Mouse (Mus musculus) right cerebral cortex, adult 18-20 months (tissue): ENCODE data around the gene Mypn.

ENCODE experiments used
- DNase-seq: peaks from one replicate; pipeline ENCODE4 v3.0.0; 2022; ENCODE audit warnings: mixed read lengths

Gene Mypn

DNA sequence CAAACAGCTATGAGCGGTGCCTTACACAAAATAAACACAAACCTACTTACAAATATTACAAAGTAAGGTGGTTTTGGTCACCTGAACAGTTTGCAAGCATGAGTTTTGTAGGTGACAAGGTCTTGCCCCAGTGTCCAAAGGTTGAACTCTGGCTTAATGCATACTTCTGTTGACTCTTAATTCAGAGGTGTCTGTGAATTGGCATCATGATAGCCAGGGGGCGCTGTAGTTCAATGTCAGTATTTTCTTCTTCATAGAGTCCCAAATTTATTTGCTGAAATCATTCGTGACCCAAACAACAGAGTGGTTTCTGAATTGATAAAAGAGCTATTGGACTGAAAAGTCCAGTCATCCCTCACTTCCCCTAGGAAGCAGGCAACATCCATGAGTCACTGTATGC is 50.2 kb downstream of the Mypn start:
- DNase-seq: peak; percentile 68

DNA sequence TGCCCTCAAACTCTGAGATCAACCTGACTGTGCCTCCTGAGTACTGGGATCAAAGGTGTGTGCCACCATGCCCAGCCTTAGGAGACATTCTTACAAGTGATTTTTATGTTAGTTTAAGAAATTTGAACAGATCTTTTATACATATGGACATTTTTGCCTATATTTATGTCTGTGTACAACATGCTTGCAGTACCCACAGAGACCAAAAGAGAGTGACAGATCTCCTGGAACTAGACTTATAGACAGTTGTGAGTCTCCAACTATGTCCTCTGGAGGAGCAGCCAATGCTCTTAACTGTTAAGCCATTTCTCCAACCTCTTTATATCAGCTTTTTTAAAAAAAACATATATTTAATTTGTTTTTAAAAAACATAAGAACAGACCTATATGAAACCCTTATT is 51.4 kb downstream of the Mypn start:
- DNase-seq: no peak

GRCm38 (mm10) chr10:63142660-63143059 is 61.1 kb downstream of the Mypn start:
- DNase-seq: no peak

GRCm38 (mm10) chr10:63136436-63136835 is 67.3 kb downstream of the Mypn start:
- DNase-seq: no peak

DNA sequence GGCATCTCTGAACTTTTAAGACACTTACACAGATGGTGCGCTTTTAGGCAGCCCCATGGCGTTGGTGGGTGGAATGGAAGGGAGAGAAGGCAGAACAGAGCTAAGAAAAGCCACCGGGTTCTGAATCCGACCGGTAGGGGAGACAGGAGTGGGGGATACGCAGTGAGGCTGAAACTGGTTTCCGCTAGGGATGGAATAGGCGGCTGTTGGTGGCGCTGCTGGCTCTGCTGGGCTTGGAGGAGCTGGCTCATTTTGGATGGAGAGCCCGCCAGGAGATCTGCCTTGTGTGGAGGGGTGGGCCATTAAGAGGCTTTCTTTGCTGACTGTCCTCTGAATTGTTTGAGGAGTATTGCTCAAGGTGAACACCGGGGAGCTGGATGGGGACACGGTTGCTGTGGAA is 68.1 kb downstream of the Mypn start:
- no peak for DNase-seq

- DNase-seq: no peak
Observed at GRCm38 (mm10) chr10:63133326-63133725, 70.4 kb downstream of the Mypn start.

DNA sequence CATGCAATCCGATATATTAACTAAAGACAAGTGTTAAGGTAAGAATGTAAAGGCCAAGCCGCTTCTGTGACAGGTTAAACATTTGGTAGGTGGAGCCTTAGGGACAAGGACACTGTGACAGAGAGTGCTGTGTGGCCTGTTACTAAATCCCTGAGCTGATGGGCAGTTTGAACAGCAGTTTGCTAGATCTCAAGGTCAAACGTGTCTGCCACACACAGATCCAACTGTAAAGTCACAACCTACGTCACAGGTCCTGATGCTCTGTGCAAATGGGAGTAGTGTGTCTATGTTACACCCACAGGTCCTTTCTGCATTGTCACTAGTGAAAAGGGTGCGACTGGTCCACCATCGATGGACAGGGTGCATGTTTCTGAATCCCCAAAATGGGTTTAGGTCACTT is 71.4 kb downstream of the Mypn start:
- no peak for DNase-seq

GRCm38 (mm10) chr10:63130500-63130899 is 73.3 kb downstream of the Mypn start:
- no peak for DNase-seq

- DNase-seq: peak; percentile 75
Observed at GRCm38 (mm10) chr10:63128256-63128655, 75.5 kb downstream of the Mypn start.

DNA sequence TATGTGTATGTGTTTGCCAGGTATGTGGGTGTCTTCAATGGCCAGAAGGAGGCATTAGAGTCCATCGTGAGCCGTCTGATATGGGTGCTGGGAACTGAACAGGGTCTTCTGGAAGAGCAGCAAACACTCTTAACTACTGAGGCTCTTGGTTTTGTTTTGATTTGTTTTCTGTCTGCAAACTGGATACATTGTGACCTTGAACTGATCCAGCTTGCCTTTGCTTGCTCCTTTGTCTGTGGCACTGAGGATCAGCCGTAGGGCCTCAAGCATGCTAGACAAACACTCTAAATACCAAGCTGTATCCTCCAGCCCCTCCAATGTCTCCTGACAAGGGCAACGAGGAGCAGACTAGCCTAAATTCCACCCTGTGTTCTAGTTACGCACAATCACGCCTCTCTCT is 76.6 kb downstream of the Mypn start:
- DNase-seq: no peak

- DNase-seq: no peak
Observed at GRCm38 (mm10) chr10:63126116-63126515, 77.6 kb downstream of the Mypn start.

- no peak for DNase-seq
Observed at GRCm38 (mm10) chr10:63125343-63125742, 78.4 kb downstream of the Mypn start.

DNA sequence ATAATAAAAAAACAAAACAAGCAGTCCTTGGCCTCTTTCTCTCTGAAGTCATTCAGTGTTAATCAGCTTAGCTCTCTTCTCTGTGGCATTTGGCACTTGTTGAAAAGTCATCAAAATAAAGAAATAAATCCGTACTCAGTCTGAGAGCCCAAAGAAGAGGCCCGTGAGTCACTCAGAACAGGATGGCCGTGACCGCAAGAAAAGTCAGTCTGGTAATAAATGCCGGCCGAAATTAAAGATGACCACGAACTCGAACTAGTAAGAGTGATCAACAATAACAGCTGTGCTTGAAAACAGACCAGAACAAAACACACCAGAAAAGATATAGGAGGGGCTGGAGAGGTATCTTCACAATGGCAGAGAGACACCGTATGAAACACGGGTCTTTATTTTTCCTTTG is 79.7 kb downstream of the Mypn start:
- DNase-seq: no peak

GRCm38 (mm10) chr10:63123141-63123540 is 80.6 kb downstream of the Mypn start:
- DNase-seq: no peak

GRCm38 (mm10) chr10:63122516-63122915 is 81.2 kb downstream of the Mypn start:
- peak; percentile 65 for DNase-seq

GRCm38 (mm10) chr10:63121961-63122360 is 81.8 kb downstream of the Mypn start:
- no peak for DNase-seq

GRCm38 (mm10) chr10:63119916-63120315 is 83.8 kb downstream of the Mypn start:
- no peak for DNase-seq

- DNase-seq: no peak
Observed at GRCm38 (mm10) chr10:63117583-63117982, 86.2 kb downstream of the Mypn start.

DNA sequence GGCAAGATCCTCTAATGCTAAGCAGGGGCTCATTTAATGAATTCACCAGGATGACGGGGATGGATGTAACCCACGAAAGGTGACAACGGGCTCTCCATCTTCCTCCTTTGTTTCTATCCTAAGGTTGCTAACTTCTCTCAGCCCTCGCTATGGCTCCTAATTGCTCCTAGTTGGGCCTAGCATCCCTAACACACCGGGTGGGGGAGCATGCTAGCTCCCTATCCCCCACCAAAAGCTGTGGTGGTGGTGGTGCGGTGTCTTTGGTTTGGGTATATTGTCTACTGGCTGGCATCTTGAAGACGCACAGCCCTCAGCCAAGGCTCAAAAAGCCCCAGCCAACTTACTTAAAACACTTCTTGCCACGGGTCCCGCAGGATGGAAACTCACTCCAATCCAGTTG is 87.4 kb downstream of the Mypn start:
- no peak for DNase-seq

- DNase-seq: no peak
Observed at GRCm38 (mm10) chr10:63115881-63116280, 87.9 kb downstream of the Mypn start.

DNA sequence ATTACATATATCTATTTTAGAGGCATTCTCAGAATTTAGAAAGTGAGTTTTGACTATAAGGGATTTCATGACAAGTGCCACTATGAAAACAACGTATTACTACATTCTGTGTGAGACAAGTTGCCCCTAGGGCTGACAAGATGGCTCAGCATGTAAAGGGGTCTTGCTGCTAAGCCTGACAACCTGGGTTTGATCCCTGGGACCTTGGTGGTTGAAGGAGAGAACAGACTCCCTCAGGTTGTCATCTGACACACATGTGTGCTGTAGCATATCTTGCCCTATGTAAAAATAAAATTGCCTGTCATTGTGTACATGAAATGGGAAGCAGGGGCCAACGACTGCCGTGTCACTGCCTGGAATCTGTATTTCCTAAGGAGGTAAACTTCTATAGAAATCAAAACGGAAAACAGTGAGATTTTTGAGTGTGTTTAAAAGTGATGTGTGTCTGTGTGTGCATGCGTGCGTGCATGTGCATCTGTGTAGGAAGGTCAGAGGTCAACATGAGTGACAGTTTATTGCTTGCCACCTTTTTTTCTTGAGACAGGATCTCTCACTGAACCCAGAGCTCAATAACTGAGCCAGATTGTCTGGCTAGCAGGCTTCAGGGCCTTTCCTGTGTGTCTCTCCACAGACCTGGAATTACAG is 89.9 kb downstream of the Mypn start:
- DNase-seq: no peak

DNA sequence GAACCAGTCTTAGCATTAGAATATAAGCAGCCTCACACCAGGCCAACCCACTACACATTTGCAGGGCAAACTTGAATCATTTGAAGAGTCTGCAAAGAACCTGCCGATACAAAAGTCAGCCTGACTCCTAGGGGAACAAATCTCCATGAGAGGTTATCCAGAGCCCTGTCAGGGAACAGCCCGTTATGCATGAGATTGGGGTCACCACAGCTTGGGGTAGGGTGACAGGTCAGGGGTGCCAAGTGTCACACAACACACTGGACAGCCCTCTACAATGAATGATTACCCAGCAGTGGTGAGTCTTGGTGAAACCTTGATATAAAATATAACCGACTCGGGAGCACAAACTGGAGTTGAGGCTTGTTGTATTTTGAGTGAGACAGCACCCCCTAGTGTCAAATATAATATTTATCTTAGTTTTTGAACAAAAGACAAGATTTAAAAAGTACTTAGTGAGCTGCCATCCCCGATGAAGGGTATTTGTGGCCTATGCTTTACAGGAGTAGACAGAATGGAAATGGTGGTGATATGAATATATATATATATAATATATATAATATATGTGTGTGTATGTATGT is 90.6 kb downstream of the Mypn start:
- no peak for DNase-seq

DNA sequence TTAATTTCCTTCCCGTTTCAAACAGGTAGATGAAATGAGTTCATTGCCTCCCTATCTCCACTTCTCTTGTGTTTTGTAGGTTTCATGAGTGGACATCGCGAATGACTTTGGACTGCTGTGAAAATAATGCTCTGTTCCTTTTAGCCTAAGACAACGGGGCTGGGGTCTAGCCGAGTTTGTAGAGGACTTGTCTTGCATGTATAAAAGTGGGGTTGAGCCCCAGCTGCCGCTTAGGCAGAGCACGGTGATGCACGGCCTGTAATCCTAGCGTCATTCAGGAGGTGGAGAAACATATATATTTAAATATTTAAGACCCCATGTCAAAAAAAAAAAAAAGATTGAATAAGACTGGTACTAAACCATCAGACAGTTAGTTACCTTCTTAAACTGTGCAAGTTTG is 103.1 kb downstream of the Mypn start:
- no peak for DNase-seq

DNA sequence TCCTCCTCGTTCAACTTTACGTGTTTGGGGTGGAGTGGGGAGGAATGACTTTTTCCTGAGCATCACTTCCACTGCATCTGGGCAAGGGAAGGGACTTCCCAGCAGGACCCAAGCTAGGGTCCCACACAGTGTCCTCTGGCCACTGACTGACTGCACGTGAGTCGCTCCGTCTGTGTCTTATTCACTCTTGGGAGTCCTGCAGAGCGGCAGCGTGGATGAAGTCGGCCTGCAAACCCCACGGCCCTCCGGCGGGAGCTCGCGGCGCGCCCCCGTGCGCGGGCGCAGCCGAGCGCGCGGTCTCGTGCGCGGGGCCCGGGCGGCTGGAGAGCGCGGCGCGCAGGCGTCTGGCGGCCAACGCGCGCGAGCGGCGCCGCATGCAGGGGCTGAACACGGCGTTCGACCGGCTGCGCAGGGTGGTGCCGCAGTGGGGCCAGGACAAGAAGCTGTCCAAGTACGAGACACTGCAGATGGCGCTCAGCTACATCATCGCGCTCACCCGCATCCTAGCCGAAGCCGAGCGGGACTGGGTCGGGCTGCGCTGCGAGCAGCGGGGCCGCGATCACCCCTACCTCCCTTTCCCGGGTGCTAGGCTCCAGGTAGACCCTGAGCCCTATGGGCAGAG is 103.7 kb downstream of the Mypn start:
- peak; percentile 83 for DNase-seq

DNA sequence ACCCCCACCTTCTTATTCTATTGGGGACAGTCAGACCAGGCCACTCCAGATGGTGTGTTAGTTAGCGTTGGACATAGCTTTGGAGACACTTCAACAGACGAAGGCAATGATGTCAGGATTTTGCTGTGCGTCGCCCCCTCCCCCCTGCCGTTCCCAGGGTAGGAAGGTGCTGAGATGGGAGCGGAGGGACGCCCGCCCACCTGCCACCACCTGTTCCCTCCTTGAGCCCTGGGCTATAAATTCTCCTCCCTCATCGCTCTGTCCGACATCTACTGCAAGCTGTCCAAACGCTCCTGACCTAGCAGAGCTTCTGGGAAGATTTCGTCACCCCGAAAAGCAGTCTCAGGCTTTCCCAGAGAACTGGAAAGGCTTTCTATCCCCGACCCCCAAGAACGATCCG is 104.2 kb downstream of the Mypn start, which contains the start of gene Atoh7:
TSS of gene Atoh7 (plus strand) at position 131 of the 400 bp plus-strand sequence.
- peak; percentile 65 for DNase-seq
